Mouse (Mus musculus) limb, embryonic 13.5 days (tissue): ENCODE measurements around the gene Slc30a10. TPM values are rescaled to one million over a fixed set of nuclear protein-coding genes. Genes with fewer than 3 reads are reported as not detected.

Source experiments
- ATAC-seq: fragments of 200-750 bp; cut with Nextera tagmentation; 2 replicates; pipeline ENCODE4 v1.8.0; 2017; ENCODE audit warnings: low read depth, moderate number of reproducible peaks, moderate TSS enrichment; ENCODE audit not compliant: low FRiP score
- H3K27ac ChIP-seq: fragments of 300-500 bp; sonication (generic); 2 replicates; pipeline ENCODE4 v1.5.1; 2015; ENCODE audit warnings: inconsistent platforms, mild to moderate bottlenecking, moderate library complexity
- H3K27me3 ChIP-seq: fragments of 300-500 bp; sonication (generic); 2 replicates; pipeline ENCODE4 v1.6.1; 2015; ENCODE audit warnings: mild to moderate bottlenecking, inconsistent platforms
- H3K36me3 ChIP-seq: fragments of 300-500 bp; sonication (generic); 2 replicates; pipeline ENCODE4 v1.6.1; 2015; ENCODE audit warnings: inconsistent platforms, mild to moderate bottlenecking, moderate library complexity
- H3K4me1 ChIP-seq: fragments of 300-500 bp; sonication (generic); 2 replicates; pipeline ENCODE4 v1.6.1; 2015; ENCODE audit warnings: inconsistent platforms
- H3K4me2 ChIP-seq: fragments of 300-500 bp; sonication (generic); replicated peaks from 2 replicates; pipeline ENCODE4 v1.6.1; 2015; ENCODE audit warnings: inconsistent platforms, mild to moderate bottlenecking, moderate library complexity
- H3K4me3 ChIP-seq: fragments of 300-500 bp; sonication (generic); 2 replicates; pipeline ENCODE4 v1.5.1; 2015; ENCODE audit warnings: moderate library complexity, mild to moderate bottlenecking, inconsistent platforms
- H3K9ac ChIP-seq: fragments of 300-500 bp; sonication (generic); 2 replicates; pipeline ENCODE4 v1.6.1; 2015; ENCODE audit warnings: mild to moderate bottlenecking, inconsistent platforms
- H3K9me3 ChIP-seq: fragments of 300-500 bp; sonication (generic); 2 replicates; pipeline ENCODE4 v1.6.1; 2016; ENCODE audit warnings: inconsistent platforms
- WGBS: fragments of 180-500 bp; shearing (Covaris S2); methylation state at CpG from one replicate; pipeline ENCODE4 v1.1.7; 2015; 5-methylcytosine and 5-hydroxymethylcytosine counted together
- polyA plus RNA-seq: library from polyadenylated mRNA; unstranded; fragments of >200 nt; fragmentation: Nextera tagmentation; extraction: Ambion mirVana; gene quantifications from 2 replicates; pipeline ENCODE4 v1.2.1, GENCODE M21; 2015

The Slc30a10 gene
- polyA plus RNA-seq, 1 experiment from 2014 or later: 0.45 TPM

GRCm38 (mm10) chr1:185441703-185442472 is 12.8 kb upstream of the Slc30a10 start:
- Histone ChIP-seq H3K36me3 (no peaks in the 10 kb centered on the region), H3K4me3 (no peak overlapping the region), H3K9ac (no peak overlapping the region), H3K27ac (no peak overlapping the region), H3K9me3 (no peaks in the 10 kb centered on the region), H3K4me2 (no peak overlapping the region), H3K27me3 (no peaks in the 10 kb centered on the region), H3K4me1 (no peaks in the 10 kb centered on the region; the same call in 1 of the 2 replicates)
- 77% methylated on average over 18 of the region's 18 CpGs for WGBS
- no peak for ATAC-seq

- no peaks in the 10 kb centered on the region for H3K36me3 ChIP-seq
- H3K4me3 ChIP-seq: no peak overlapping the region
- H3K4me2 ChIP-seq: no peak overlapping the region
- ATAC-seq: no peak
- 88% methylated on average over 7 of the region's 7 CpGs for WGBS
- H3K4me1 ChIP-seq: no peaks in the 10 kb centered on the region
- H3K27ac ChIP-seq: no peak overlapping the region
- H3K9me3 ChIP-seq: no peaks in the 10 kb centered on the region
- peaks cover 10% of the 10 kb centered on the region for H3K27me3 ChIP-seq
- H3K9ac ChIP-seq: no peak overlapping the region
Measured at GRCm38 (mm10) chr1:185448936-185449335, 5.7 kb upstream of the Slc30a10 start.

GRCm38 (mm10) chr1:185449727-185450126 is 4.9 kb upstream of the Slc30a10 start:
- Histone ChIP-seq H3K9me3 (no peaks in the 10 kb centered on the region), H3K4me2 (no peak overlapping the region), H3K4me3 (no peak overlapping the region), H3K4me1 (peaks cover 4% of the 10 kb centered on the region; the same call in 1 of the 2 replicates), H3K27me3 (peaks cover 18% of the 10 kb centered on the region), H3K9ac (no peak overlapping the region), H3K36me3 (no peaks in the 10 kb centered on the region), H3K27ac (no peak overlapping the region)
- ATAC-seq: no peak
- 68% methylated on average over 2 of the region's 2 CpGs for WGBS

- WGBS: 84% methylated on average over 8 of the region's 8 CpGs
Measured at GRCm38 (mm10) chr1:185451077-185451476, 3.6 kb upstream of the Slc30a10 start.

GRCm38 (mm10) chr1:185451495-185451894 is 3.2 kb upstream of the Slc30a10 start:
- Histone ChIP-seq H3K27ac (no peak overlapping the region), H3K27me3 (peaks cover 36% of the 10 kb centered on the region), H3K9me3 (no peaks in the 10 kb centered on the region), H3K9ac (no peak overlapping the region), H3K4me1 (peaks cover 10% of the 10 kb centered on the region), H3K36me3 (no peaks in the 10 kb centered on the region), H3K4me2 (no peak overlapping the region), H3K4me3 (no peak overlapping the region)
- 90% methylated on average over 3 of the region's 3 CpGs for WGBS
- no peak for ATAC-seq

More at GRCm38 (mm10) chr1:185451077-185451476, 3.6 kb upstream of the Slc30a10 start:
- no peak overlapping the region for H3K27ac ChIP-seq
- peaks cover 32% of the 10 kb centered on the region for H3K27me3 ChIP-seq
- H3K4me2 ChIP-seq: no peak overlapping the region
- no peak for ATAC-seq
- no peak overlapping the region for H3K9ac ChIP-seq
- H3K36me3 ChIP-seq: no peaks in the 10 kb centered on the region
- H3K4me3 ChIP-seq: no peak overlapping the region
- H3K9me3 ChIP-seq: no peaks in the 10 kb centered on the region
- H3K4me1 ChIP-seq: peaks cover 10% of the 10 kb centered on the region

- Histone ChIP-seq H3K36me3 (no peaks in the 10 kb centered on the region), H3K9ac (no peak overlapping the region), H3K9me3 (no peaks in the 10 kb centered on the region), H3K4me2 (no peak overlapping the region), H3K4me3 (no peak overlapping the region), H3K27ac (no peak overlapping the region), H3K4me1 (peaks cover 10% of the 10 kb centered on the region), H3K27me3 (peaks cover 46% of the 10 kb centered on the region)
- no peak for ATAC-seq
- 95% methylated on average over 6 of the region's 6 CpGs for WGBS
Measured at GRCm38 (mm10) chr1:185452461-185452860, 2.2 kb upstream of the Slc30a10 start.

- no peak overlapping the region for H3K9ac ChIP-seq
- peak overlapping the region; percentile 58 for H3K4me3 ChIP-seq
- H3K9me3 ChIP-seq: no peaks in the 10 kb centered on the region
- H3K36me3 ChIP-seq: no peaks in the 10 kb centered on the region
- 56% methylated on average over 4 of the region's 4 CpGs for WGBS
- peaks cover 49% of the 10 kb centered on the region for H3K27me3 ChIP-seq
- H3K27ac ChIP-seq: no peak overlapping the region
- peak overlapping the region; percentile 97 for H3K4me2 ChIP-seq
- no peak for ATAC-seq
- peaks cover 10% of the 10 kb centered on the region for H3K4me1 ChIP-seq
Measured at GRCm38 (mm10) chr1:185454144-185454543, 504 bp upstream of the Slc30a10 start.

- WGBS: 1% methylated on average over 70 of the region's 71 CpGs
- no peaks in the 10 kb centered on the region for H3K9me3 ChIP-seq
- H3K9ac ChIP-seq: peak overlapping the region; percentile 62
- H3K27ac ChIP-seq: no peak overlapping the region
- ATAC-seq: peak; percentile 77
- peaks cover 49% of the 10 kb centered on the region for H3K27me3 ChIP-seq
- no peaks in the 10 kb centered on the region for H3K36me3 ChIP-seq
- peaks cover 10% of the 10 kb centered on the region for H3K4me1 ChIP-seq
- H3K4me2 ChIP-seq: peak overlapping the region; percentile 97
- peak overlapping the region; percentile 58 for H3K4me3 ChIP-seq
Measured at GRCm38 (mm10) chr1:185454955-185455701, 480 bp downstream of the Slc30a10 start.

GRCm38 (mm10) chr1:185456327-185456726 is 1.7 kb downstream of the Slc30a10 start:
- WGBS: 81% methylated on average over 9 of the region's 9 CpGs
- Histone ChIP-seq H3K4me1 (peaks cover 10% of the 10 kb centered on the region), H3K27me3 (peaks cover 49% of the 10 kb centered on the region), H3K27ac (no peak overlapping the region), H3K9me3 (no peaks in the 10 kb centered on the region), H3K9ac (no peak overlapping the region), H3K4me3 (no peak overlapping the region), H3K4me2 (peak overlapping the region; percentile 97), H3K36me3 (no peaks in the 10 kb centered on the region)
- no peak for ATAC-seq

GRCm38 (mm10) chr1:185460096-185460495 is 5.4 kb downstream of the Slc30a10 start:
- Histone ChIP-seq H3K27me3 (peaks cover 28% of the 10 kb centered on the region), H3K36me3 (no peaks in the 10 kb centered on the region), H3K4me2 (no peak overlapping the region), H3K9me3 (no peaks in the 10 kb centered on the region), H3K4me3 (no peak overlapping the region), H3K27ac (no peak overlapping the region), H3K4me1 (peaks cover 5% of the 10 kb centered on the region), H3K9ac (no peak overlapping the region)
- WGBS: 75% methylated on average over 5 of the region's 5 CpGs
- ATAC-seq: no peak

GRCm38 (mm10) chr1:185462889-185463288 is 8.2 kb downstream of the Slc30a10 start:
- Histone ChIP-seq H3K9ac (no peak overlapping the region), H3K36me3 (no peaks in the 10 kb centered on the region), H3K27ac (no peak overlapping the region), H3K9me3 (no peaks in the 10 kb centered on the region), H3K4me1 (peaks cover 9% of the 10 kb centered on the region), H3K4me3 (no peak overlapping the region), H3K27me3 (no peaks in the 10 kb centered on the region), H3K4me2 (no peak overlapping the region)
- 74% methylated on average over 5 of the region's 5 CpGs for WGBS
- ATAC-seq: no peak

GRCm38 (mm10) chr1:185469551-185470021 is 14.9 kb downstream of the Slc30a10 start:
- no peak for ATAC-seq
- H3K4me2 ChIP-seq: no peak overlapping the region
- H3K9me3 ChIP-seq: no peaks in the 10 kb centered on the region
- 72% methylated on average over 8 of the region's 8 CpGs for WGBS
- H3K9ac ChIP-seq: no peak overlapping the region
- H3K27ac ChIP-seq: no peak overlapping the region
- no peaks in the 10 kb centered on the region for H3K36me3 ChIP-seq
- H3K27me3 ChIP-seq: no peaks in the 10 kb centered on the region
- H3K4me1 ChIP-seq: peaks cover 30% of the 10 kb centered on the region
- H3K4me3 ChIP-seq: no peak overlapping the region
